Mouse (Mus musculus): ENCODE results near the gene Grm8.

DNA sequence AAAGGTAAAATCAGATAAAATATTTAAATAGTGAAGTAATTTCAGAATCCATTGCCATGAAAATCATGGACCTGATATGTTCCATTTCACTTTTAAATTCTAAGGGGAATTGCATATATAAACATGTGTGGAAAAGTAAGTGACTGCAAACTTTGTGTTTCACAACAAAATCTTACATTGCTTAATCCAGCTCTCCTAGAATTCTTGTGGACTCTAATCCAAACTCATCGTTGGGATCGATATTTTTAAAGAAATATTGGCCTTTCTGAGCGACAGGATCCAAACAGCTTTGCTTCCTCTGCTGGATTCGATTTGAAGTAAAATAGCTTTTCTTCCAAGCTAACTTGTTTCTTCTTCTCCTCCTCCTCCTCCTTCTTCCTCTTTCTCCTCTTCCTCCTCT, 6.1 kb downstream of the Grm8 start:
- no peak for TF ChIP-seq EP300 (IDR thresholded peaks at IDR 0.05; ENCODE audit: insufficient read depth, low read depth, low read length)
- no peak for TF ChIP-seq CTCF (IDR thresholded peaks at IDR 0.05)

Data from heart, adult 2 months (tissue).